Mouse (Mus musculus) brown adipose tissue, adult 24 weeks (tissue): ENCODE measurements around the gene Hfe2. TPM values are rescaled to one million over a fixed set of nuclear protein-coding genes. Genes with fewer than 3 reads are reported as not detected.

ENCODE experiments used
- H3K27ac ChIP-seq: fragments of 200-500 bp; replicated peaks from 2 replicates; pipeline ENCODE4 v1.5.1; 2012; ENCODE audit warnings: low read depth, mild to moderate bottlenecking, low read length
- H3K4me1 ChIP-seq: fragments of 200-500 bp; 2 replicates; pipeline ENCODE4 v1.6.1; 2012; ENCODE audit warnings: low read length, mixed read lengths; ENCODE audit not compliant: control insufficient read depth, insufficient read depth, insufficient read length
- H3K4me3 ChIP-seq: fragments of 200-500 bp; 2 replicates; pipeline ENCODE4 v1.5.1; 2012; ENCODE audit warnings: low read depth, mild to moderate bottlenecking, low read length, moderate library complexity; ENCODE audit not compliant: insufficient read depth
- polyA plus RNA-seq: library from polyadenylated mRNA; stranded (reverse); fragments of >200 nt; gene quantifications from 2 replicates; pipeline ENCODE4 v1.2.4, GENCODE M21; 2012; ENCODE audit not compliant: missing spikeins, insufficient read depth, insufficient read length

Hfe2 gene
- polyA plus RNA-seq, 1 experiment: 5.4 TPM

- Histone ChIP-seq H3K27ac (no peak overlapping the region), H3K4me3 (no peak overlapping the region), H3K4me1 (no peaks in the 10 kb centered on the region)
Observed at GRCm38 (mm10) chr3:96539316-96539715, 14.3 kb downstream of the Hfe2 start.

GRCm38 (mm10) chr3:96540740-96541139 lies 15.8 kb downstream of the Hfe2 start:
- Histone ChIP-seq H3K4me3 (no peak overlapping the region), H3K27ac (no peak overlapping the region), H3K4me1 (no peaks in the 10 kb centered on the region)

- Histone ChIP-seq H3K4me1 (no peaks in the 10 kb centered on the region), H3K27ac (no peak overlapping the region), H3K4me3 (no peak overlapping the region)
Observed at GRCm38 (mm10) chr3:96541328-96542078, 16.5 kb downstream of the Hfe2 start.

GRCm38 (mm10) chr3:96542554-96542953 lies 17.6 kb downstream of the Hfe2 start:
- Histone ChIP-seq H3K4me1 (no peaks in the 10 kb centered on the region), H3K27ac (no peak overlapping the region), H3K4me3 (no peak overlapping the region)

- no peaks in the 10 kb centered on the region for H3K4me1 ChIP-seq
- H3K27ac ChIP-seq: no peak overlapping the region
Observed at GRCm38 (mm10) chr3:96543345-96543744, 18.4 kb downstream of the Hfe2 start.

GRCm38 (mm10) chr3:96545565-96545964 lies 20.6 kb downstream of the Hfe2 start:
- H3K27ac ChIP-seq: no peak overlapping the region
- no peak overlapping the region for H3K4me3 ChIP-seq
- 0 out of 2 replicates have a peak, but pooled peaks cover 2% of the 10 kb centered on the region for H3K4me1 ChIP-seq

More at GRCm38 (mm10) chr3:96543345-96543744, 18.4 kb downstream of the Hfe2 start:
- H3K4me3 ChIP-seq: no peak overlapping the region

GRCm38 (mm10) chr3:96546880-96547279 lies 21.9 kb downstream of the Hfe2 start:
- H3K27ac ChIP-seq: no peak overlapping the region
- peaks cover 6% of the 10 kb centered on the region; the same call in 1 of the 2 replicates for H3K4me1 ChIP-seq
- no peak overlapping the region for H3K4me3 ChIP-seq

GRCm38 (mm10) chr3:96547389-96547960 lies 22.5 kb downstream of the Hfe2 start:
- no peak overlapping the region for H3K4me3 ChIP-seq
- peaks cover 7% of the 10 kb centered on the region; the same call in 1 of the 2 replicates for H3K4me1 ChIP-seq
- H3K27ac ChIP-seq: no peak overlapping the region

GRCm38 (mm10) chr3:96548824-96549223 lies 23.9 kb downstream of the Hfe2 start:
- no peak overlapping the region for H3K4me3 ChIP-seq
- H3K27ac ChIP-seq: no peak overlapping the region
- H3K4me1 ChIP-seq: peaks cover 15% of the 10 kb centered on the region

GRCm38 (mm10) chr3:96549346-96549745 lies 24.4 kb downstream of the Hfe2 start:
- H3K27ac ChIP-seq: no peak overlapping the region
- H3K4me3 ChIP-seq: no peak overlapping the region
- H3K4me1 ChIP-seq: peaks cover 21% of the 10 kb centered on the region

GRCm38 (mm10) chr3:96551203-96551602 lies 26.2 kb downstream of the Hfe2 start:
- H3K4me3 ChIP-seq: no peak overlapping the region
- peaks cover 25% of the 10 kb centered on the region for H3K4me1 ChIP-seq
- peak overlapping the region; percentile 93 for H3K27ac ChIP-seq

- peak overlapping the region; percentile 93 for H3K27ac ChIP-seq
- peaks cover 25% of the 10 kb centered on the region for H3K4me1 ChIP-seq
- no peak overlapping the region for H3K4me3 ChIP-seq
Observed at GRCm38 (mm10) chr3:96551890-96552289, 26.9 kb downstream of the Hfe2 start.

- H3K27ac ChIP-seq: peak overlapping the region; percentile 93
- H3K4me3 ChIP-seq: no peak overlapping the region
- H3K4me1 ChIP-seq: peaks cover 25% of the 10 kb centered on the region
Observed at GRCm38 (mm10) chr3:96553601-96554000, 28.6 kb downstream of the Hfe2 start.

GRCm38 (mm10) chr3:96554251-96554650 lies 29.3 kb downstream of the Hfe2 start:
- peaks cover 25% of the 10 kb centered on the region for H3K4me1 ChIP-seq
- no peak overlapping the region for H3K4me3 ChIP-seq

GRCm38 (mm10) chr3:96555041-96555596 lies 30.1 kb downstream of the Hfe2 start:
- Histone ChIP-seq H3K4me3 (peak overlapping the region; percentile 48), H3K27ac (peak overlapping the region; percentile 93)

More at GRCm38 (mm10) chr3:96554251-96554650, 29.3 kb downstream of the Hfe2 start:
- H3K27ac ChIP-seq: peak overlapping the region; percentile 93

More at GRCm38 (mm10) chr3:96555041-96555596, 30.1 kb downstream of the Hfe2 start:
- peaks cover 23% of the 10 kb centered on the region for H3K4me1 ChIP-seq
